Mouse (Mus musculus) ES-Bruce4 (cell line): ENCODE data around the gene Mvp.

Source experiments
- CTCF ChIP-seq: IDR thresholded peaks from one replicate; pipeline ENCODE4 v1.8.1; 2011; ENCODE audit warnings: low read depth, low read length
- EP300 ChIP-seq: IDR thresholded peaks from 2 replicates; pipeline ENCODE4 v1.6.1; 2011; ENCODE audit warnings: low read depth, low read length; ENCODE audit not compliant: insufficient read depth
- POLR2A ChIP-seq: IDR thresholded peaks from one replicate; pipeline ENCODE4 v1.8.1; 2011; ENCODE audit warnings: low read length; ENCODE audit not compliant: insufficient read depth

- no peak for TF ChIP-seq POLR2A
- no peak for TF ChIP-seq EP300
- TF ChIP-seq CTCF = no peak
Observed at GRCm38 (mm10) chr7:127017950-127018345, 3.5 kb upstream of the Mvp start.
